Mouse (Mus musculus) heart, adult 2 months (tissue): ENCODE measurements around the gene Kcnd2.

ENCODE experiments used
- CTCF ChIP-seq: fragments of 200-600 bp; IDR thresholded peaks from 2 replicates; pipeline ENCODE4 v1.8.1; 2022; ENCODE audit warnings: antibody characterized with exemption, mild to moderate bottlenecking, moderate library complexity
- EP300 ChIP-seq: fragments of 200-500 bp; IDR thresholded peaks from 2 replicates; pipeline ENCODE4 v1.6.1; 2011; ENCODE audit warnings: low read depth, low read length, control low read depth; ENCODE audit not compliant: insufficient read depth
- POLR2A ChIP-seq: fragments of 200-500 bp; IDR thresholded peaks from 2 replicates; pipeline ENCODE4 v1.6.1; 2011; ENCODE audit warnings: mild to moderate bottlenecking, low read depth, low read length, control low read depth; ENCODE audit not compliant: insufficient read depth

GRCm38 (mm10) chr6:21424202-21424785 lies 209.0 kb downstream of the Kcnd2 start:
- TF ChIP-seq CTCF (no peak), POLR2A (no peak), EP300 (no peak)
